Mouse (Mus musculus): ENCODE results near the gene Defb19.

The Defb19 gene

DNA sequence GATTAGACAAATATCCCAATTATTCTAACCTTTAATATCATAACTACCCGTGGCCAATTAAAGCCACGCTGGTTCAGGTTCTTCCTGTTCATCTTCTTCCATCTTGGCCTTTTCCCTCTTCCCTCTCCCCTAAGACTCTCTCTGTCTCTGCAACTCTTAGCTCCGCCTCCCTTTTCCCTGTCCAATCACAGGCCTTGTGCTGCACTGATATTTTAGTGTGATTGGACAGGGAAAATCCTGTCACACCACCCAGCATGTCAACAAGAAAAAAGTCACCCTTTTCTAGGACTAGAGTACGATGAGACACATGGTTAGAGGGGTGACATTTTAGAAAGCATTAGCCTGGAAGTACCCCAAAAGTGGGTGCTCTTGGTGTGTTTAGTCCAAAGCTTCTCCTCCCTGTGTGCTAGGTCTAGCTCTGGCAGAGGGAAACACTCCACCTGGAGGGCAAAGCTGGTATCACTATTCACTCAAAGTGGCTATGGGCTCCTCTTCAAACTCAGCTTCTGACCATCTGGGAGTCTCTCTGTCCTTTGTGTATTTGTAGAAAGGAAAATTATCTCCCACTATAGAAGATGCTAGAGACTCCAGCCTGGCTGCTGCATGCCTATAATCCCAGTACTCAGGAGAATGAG is 6.9 kb upstream of the Defb19 start:
- in situ Hi-C loops (cut with MboI, MseI): no loop called here

DNA sequence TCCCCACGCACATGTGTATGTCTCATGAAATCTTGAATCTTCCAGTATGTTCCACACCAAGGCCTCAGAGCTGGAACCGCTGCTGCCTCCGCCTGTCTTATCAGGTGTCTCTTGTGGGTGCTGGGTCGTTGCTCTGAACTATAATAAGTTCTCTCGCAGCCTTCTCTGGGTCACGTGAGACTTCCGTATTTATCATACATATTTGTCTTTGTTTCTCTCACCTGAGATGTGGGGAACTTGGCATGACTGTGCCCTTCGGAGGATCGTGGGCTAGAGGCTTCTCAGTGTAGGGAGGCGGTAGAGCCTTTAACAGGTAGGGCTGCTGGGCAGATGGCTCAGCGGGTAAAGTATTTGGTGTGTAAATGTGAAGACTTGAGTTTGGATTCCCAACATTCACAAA is 500 bp upstream of the Defb19 start:
- in situ Hi-C loops (cut with MboI, MseI): no loop called here

DNA sequence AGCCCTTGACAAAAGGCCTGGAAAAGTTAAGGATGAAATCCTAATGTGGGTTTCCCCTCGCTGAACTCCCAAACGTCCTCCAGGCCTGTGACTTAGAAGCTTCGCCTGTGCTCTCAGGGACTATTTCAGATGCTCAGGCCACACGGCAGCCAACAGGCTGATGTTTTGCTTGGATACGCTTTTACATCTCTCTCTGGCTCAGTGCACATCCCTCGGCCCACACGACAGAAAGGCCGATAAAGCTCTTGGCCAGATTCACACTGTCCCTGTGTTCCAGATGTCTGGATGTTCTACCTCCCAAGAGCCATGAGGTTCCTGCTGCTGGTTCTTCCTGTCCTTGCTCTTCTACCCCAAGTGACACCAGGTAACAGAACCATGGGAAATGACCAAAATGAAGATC is 6.6 kb downstream of the Defb19 start:
- in situ Hi-C loops (cut with MboI, MseI): no loop called here

DNA sequence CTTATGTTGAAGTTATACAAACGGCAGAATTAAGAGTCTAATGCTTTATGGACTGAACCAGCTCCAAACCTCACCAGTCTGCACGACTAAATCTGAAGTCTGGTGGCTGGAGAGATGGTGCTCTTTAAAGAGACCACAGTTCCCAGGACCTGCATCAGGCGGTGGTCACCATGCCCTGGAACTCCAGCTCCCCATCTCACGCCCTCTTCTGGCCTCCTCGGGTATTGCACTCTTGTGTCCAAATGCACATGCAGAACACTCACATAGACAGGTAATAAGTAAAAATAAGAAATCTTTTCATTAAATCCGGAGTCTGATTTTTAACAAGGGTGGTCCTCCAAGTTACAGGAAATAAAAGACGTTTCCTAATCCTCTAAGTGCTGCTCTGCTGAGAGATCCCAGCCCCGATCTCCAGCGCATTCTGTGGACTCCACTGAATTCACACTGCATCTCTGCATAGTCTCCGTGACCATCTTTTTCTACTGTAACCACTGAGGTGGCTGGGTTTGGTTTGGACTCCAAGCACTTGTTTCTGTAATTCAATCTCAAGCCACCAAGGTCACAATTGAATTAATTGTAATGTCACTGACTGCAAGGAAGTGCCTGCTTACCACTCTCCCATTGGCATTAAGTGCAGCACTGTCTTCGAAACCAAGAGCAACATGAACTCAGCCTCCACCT is 7.9 kb downstream of the Defb19 start, which contains the start of gene Defb21:
Gene Defb21, plus strand, starts transcription at position 631 of the 681 bp plus-strand sequence.
- in situ Hi-C loops (cut with MboI, MseI): no loop called here

DNA sequence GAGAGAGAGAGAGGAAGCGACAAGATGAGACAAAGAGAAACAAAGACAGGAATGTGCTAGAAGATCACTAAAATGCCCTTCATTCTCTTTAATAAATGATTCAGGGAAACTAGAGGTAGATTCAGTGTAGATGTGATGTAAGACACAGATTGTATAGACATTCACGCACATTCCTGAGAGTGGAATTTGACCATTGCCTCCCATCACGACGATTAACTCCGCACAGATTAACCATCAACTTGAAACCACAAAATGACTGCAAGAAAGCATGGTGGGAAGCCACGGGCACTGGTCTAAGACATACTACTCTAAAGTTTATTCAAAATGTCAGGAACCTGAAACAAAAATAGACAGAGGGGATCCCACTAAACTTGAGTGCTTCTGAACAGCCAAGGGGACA is 9.8 kb downstream of the Defb19 start:
- in situ Hi-C loops (cut with MboI, MseI): no loop called here

DNA sequence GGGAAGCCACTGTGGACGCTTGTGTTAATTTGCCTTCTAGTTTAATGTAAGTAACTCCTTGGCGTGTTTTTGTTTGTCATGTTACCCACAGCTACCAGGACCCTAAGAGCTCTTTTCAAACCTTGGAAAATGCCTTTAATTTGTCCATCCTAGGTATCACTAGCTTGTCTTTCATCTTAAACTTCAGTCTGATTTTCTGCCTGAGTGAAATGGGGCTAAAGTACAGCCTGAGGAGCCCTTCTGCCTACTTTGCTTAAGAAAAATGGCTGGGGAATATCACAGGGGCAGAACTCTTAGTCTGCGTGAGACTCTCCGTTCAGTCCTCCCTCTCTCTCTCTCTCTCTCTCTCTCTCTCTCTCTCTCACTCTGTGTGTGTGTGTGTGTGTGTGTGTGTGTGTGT is 10.2 kb downstream of the Defb19 start:
- in situ Hi-C loops (cut with MboI, MseI): no loop called here

DNA sequence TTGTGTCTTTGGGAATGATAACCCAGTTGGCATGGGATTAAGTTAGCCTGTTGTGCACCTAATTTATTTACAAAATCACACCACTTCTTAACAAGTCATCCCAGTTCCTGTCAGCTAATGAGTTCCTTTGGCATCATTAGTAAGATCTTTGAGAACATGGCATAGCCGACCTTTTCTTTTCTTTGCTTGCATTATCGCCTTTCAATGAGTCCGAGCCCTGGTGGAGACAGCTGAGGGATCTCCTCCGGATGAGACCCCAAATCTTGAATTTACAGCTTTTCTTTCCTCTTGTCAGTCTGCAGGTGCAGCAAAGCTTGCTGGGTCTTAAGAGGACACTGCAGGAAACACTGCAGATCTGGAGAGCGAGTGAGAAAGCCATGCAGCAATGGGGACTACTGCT is 11.1 kb downstream of the Defb19 start, which contains the start of gene Gm17416:
Gene Gm17416, plus strand, starts transcription at position 301 of the 400 bp plus-strand sequence.
- in situ Hi-C loops (cut with MboI, MseI): no loop called here

DNA sequence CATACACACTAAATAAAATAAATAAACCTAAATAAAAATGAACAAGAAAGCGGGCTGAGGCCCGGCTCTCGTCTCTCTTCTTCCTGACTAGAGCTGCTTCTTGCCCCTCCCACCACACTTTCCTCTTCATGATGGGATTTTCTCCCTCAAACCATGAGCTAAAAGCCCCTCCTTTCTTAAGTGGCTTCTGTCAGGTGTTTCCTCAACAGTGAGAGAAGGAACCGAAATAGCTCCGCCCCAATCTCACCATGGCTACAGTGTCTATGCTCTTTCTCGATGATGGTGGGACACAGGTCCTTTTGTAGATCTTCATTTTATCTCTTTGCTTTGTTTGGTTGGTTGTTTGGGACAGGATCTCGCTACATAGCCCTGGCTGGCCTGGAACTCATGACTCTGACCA is 23.5 kb downstream of the Defb19 start:
- in situ Hi-C loops (cut with MboI, MseI): no loop called here

DNA sequence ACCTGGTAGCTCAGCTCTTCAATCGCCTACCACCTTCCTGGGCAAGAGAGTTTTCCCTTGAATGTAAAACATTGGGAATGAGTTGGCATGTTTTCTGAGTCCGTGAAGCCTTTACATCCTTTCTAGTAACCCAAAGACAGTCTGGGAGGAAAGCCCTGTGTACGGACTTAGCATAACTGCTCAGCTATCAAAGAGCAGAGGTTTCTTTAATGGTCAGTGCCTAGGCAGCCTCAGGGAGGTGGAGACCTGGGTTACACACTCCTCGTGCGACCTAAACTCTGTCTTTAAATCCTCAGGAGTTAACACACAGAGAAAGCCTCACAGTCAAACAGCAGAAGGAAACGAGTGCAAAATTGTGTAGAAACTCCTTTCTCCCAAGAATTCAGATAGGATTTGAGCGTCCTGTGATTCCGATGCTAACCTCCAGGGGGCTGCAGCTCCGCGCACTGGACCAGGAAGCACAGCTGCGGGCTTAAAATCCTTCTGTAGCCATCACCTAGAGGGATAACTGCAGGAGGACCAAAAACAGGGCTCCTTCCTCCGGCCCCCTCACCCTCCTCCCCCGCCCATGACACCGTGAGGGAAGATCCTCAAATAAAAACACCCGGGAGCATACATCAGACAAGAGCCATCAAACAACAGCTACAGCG is 26.2 kb downstream of the Defb19 start:
- in situ Hi-C loops (cut with MboI, MseI): no loop called here

DNA sequence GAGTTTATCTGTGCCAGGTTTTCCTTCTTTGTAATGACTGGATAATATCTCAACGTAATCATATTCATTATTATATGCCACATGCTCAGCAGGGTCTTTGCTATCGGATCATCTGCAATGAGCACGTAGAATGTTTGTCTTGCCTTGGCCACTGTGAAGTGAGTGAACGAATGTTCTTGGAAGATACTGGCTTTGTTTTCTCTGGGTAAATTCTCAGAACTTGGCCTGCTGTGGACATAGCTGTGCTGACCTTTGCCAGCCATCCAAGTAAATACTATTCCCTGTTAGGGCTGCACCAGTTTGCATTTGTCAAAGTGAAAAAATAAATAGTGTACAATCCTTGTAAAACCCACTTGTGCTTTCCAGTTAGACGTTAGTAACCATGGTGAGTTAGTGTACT is 32.0 kb downstream of the Defb19 start:
- in situ Hi-C loops (cut with MboI, MseI): no loop called here

DNA sequence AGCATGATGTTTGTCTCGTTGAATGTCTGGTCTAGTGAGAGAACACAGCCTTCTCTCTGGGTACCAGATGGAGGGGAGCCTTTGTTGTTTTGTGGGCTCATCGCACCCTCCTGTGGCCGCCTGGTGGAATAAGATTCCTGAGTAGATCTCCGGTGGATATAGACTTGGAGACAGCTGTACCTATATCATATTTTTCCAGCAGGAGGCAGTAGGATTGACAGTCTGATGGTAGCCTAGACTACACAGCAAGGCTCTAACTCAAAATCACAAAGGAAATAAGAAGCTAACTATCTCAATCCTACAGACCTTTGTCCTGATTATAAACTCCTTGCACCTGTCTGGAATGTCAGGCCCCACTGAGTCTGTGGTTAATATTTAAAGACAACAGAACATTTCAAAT is 35.4 kb downstream of the Defb19 start:
- in situ Hi-C loops (cut with MboI, MseI): no loop called here

DNA sequence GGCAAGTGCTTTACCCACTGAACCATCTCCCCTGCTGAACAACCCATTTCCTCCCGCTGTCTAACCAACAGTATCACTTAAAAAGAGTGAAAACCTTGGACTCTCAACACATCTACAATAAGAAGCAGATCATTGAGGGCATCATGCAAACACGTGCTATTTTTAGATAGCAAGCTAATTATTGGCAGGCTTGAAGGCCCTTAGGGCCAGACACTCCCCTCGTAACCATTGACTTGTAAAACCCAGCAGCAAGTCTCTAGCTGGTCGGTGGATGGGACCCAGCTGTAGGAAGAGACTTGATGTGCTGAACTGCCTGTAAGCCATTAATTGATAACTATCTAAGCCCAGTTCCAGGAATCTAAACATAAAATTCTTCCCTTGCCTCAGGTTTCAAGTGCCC is 36.6 kb downstream of the Defb19 start:
- in situ Hi-C loops (cut with MboI, MseI): no loop called here

DNA sequence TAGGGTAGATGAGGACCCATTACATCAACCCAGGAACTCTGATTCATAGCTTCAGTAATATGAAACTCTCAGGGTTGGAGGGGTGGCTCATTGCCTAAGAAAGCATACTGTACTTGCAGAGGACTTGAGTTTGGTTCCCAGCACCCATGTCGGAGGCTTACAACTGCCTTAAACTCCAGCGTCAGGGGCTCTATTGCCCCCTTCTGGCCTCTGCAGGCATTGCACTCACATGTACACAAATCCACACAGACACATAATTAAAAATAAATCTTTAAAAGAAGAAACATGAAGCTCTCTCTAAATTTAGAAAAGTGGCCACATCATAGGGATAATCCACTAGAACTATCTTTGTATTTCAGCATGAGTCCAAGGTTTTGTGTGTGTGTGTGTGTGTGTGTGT is 37.2 kb downstream of the Defb19 start:
- in situ Hi-C loops (cut with MboI, MseI): no loop called here

DNA sequence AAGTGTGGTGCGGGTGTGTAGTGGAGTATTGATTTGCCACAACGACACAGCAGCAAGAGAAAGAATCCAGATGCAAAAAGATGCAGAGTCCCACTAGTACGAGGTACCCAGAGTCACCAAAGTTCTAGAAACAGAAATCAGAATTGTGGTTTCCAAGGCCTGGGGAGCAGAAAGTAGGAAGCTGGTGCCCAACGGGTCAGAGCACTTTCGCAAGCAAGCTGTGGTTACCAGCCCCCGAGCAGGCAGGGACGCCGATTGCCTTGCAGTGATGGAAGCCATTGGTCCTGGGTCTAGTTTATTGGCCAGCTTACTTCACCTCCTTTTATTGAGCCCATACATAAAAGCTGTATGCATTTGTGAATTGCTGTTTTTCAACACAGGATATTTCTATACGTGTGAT is 38.1 kb downstream of the Defb19 start:
- in situ Hi-C loops (cut with MboI, MseI): no loop called here

DNA sequence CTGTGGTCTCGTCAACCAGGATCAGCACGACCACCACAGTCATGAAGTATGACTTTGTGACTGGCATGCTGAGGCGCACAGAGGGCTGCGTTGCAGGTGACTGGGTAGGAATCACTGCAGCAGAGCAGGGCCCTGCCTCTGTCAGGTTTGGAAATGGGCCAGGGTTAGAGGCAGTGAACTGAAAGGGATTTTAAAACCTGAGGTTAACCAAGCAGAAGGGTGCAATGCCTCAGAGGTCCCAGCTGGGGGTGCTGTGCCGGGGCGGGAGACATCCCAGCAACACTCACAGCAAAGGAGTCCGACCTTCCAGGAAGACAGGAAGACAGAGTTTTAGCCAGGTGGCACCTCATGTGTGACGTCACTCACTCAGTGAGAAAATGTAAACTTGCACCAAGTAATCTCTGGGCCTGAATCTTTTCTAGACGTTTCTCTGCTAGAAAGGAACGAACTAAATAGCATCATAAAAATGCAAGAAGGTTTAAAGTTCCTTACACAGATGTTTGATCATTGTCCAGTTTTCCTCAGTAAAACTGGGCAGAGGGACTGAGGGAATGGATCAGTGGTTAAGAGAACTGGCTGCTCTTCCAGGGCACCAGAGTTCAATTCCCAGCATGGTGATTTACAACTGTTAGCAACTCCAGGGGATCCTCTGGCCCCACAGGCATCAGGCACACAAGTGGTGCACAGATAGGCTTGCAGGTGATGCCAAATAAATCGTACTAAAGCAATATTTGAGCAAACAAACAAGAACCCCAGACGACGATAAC is 40.0 kb downstream of the Defb19 start, which contains the start of gene Defb29:
Gene Defb29, minus strand, starts transcription at position 155 of the 767 bp plus-strand sequence.
- in situ Hi-C loops (cut with MboI, MseI): no loop called here
